Mouse (Mus musculus) frontal cortex, postnatal 36 days (tissue): ENCODE data around the gene 4930556J24Rik.
A peak's percentile ranks its signal among the peaks of the same experiment; 100 is the strongest.
"Not testable (repeated sequence)": the region's sequence is repeated elsewhere in the genome, so short reads cannot be mapped to it uniquely, and the experiment has no call there.

ENCODE experiments used
- DNase-seq, 2 experiments: peaks; one replicate each; pipeline ENCODE4 v3.0.0; 2022; ENCODE audit warnings: low spot score in 2 of 2

Gene 4930556J24Rik

DNA sequence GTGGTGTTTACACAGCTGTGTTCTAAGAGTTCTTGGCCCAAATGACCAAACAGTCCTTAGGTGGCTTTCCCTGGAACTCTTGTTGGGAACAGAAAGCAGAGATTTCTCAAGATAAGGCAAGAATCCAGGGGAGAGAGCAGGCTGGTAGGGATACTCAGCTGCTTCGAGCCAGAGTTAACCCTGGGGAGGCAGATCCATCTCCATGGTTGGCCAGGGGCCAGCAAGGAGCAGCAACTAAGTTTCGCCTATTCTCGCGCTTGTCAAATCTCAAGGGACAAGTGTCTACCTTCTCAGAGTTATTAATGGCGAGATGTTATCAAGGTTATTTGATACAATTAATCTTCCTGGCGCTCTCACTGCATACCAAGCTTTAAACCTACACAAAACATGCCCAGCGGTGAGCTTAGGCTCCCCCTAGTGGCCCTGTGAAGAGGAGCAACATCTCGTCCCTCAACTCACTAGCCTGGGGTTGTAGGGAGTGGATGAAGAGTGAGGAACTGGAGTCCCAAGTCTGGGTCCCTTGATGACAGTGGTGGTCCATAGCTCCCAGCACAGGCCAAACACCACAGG is 55.2 kb downstream of the 4930556J24Rik start:
- DNase-seq = peak; percentile 31 to 71

DNA sequence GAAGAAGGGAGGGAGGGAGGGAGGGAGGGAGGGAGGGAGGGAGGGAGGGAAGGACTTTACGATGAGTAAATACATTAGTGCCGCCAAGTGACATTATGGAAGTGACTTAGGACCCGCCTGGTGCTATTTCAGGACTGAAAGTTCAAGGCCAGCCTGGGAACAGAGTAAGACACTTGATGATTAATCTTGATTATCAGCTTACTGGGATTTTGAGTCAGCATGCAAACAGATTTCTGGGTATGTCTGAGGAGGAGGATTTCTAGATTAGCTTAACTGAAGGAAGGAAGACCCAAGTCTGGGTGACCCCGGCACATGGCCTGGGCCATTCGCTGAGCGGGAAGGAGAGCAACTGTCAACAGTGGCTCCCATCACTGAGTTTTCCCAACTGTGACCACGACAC is 56.1 kb downstream of the 4930556J24Rik start:
- DNase-seq = no peak

DNA sequence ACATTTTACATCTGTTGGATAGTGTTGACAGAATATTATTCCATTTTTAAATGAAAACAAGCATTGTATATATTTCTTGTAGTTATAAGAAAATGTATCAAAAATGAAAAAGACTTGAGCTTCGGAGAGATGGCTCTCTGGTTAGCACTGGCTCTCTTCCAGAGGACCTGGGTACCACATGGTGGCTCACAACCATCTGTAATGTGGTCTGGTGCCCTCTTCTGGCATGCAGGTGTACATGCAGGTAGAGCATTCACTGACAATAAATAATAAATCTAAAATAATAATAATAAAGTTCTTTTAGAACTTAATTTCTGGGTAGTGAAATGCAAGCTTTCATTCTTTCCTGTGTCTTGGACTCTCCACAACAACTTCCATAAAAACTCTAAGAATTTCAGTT is 57.8 kb downstream of the 4930556J24Rik start:
- no peak for DNase-seq

DNA sequence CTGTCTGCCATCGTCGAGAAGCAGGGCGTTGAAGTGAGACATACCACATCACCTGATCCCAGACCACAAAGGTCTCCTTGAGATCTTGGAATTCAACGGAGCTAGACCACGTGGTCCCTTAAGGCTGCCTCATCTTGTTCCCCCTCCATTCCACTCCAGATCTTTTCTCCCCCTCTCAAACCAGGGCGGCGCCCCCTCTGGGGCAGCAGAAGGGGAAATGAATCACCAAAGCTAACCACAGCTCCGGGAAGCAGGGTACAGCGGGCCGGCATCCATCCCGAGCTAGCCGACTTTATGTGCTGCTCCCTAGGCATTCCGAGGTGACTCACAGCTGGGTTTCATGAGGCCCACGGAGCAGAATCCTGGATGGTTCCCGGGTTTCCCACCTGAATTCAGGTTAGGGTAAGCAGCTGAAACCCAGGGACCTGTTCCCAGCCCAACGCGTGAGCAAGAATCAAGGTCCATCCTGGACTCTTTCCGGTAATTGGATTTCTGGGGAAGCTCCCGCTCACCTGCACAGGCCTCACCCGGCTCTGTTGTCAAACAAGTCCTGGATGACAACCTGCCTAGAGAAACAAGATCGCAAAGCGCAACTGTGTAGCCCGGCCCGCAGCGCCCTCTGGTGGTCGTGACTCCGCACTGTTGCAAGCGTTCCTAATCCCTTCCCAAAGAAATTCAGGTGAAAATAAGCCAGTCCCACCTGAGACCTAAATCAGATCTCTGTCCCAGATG is 62.3 kb downstream of the 4930556J24Rik start, which contains the start of gene Slc35e4:
Gene Slc35e4, minus strand, starts transcription at position 556 of the 732 bp plus-strand sequence.
- peak; percentile 83 to 85 for DNase-seq

DNA sequence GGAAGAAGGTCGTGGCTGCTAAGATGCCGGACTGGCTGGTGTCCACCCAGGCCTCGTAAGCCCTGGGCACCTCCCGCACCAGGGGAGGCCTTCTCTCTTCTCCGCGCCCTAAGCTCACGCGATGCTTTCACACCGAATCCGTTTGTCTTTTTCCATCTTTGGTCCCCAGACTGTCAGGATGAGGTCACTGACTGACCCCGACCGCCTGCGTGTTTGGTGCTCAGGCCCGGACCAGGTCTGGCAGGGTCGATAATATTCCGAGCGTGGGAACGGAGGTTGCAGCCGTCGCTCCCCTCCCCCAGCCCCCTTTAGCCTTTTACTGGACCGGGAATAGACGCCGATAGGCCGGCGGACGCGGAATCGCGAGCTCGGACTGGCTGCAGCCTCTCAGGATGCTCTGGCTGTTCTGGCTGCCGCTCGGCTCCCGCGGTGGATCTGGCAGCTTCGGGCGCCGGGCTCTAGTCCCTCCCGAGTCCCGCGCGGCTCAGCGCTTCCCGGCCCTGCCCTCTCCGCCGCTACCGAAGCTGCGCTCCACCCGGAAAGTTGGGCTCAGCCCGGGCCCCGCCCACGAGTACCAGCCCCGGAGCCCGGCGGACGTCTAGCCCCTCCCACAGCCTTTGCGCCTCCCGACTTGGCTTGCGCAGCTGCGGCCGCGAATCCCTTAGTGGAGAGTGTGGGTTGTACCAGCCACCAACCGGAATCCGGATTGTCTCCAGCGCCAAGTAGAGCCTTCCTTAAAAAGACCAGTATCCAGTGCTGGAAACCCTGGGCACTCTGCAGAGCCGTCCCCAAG is 63.1 kb downstream of the 4930556J24Rik start:
- DNase-seq = peak; percentile 94 to 95

DNA sequence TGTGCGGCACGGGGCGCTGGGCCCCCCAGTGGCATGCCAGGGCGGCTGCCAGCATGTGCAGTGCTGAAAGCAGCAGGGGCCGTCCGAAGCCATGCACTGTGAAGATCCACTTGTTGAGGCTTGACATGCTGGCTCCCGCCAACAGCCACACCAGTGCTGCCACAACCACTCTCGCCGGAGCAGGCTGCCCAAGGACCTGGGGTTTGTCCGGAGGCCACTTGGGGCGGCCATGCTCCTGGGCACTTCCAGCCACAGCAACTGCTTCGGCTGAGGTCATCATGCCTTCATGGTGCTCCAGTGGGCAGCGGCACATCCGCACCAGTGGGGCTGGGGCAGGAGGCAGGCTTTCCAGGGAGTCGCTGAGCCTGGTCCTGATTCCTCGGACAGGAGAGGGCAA is 63.7 kb downstream of the 4930556J24Rik start:
- DNase-seq = peak in 1 of 2 experiments; percentile 42

DNA sequence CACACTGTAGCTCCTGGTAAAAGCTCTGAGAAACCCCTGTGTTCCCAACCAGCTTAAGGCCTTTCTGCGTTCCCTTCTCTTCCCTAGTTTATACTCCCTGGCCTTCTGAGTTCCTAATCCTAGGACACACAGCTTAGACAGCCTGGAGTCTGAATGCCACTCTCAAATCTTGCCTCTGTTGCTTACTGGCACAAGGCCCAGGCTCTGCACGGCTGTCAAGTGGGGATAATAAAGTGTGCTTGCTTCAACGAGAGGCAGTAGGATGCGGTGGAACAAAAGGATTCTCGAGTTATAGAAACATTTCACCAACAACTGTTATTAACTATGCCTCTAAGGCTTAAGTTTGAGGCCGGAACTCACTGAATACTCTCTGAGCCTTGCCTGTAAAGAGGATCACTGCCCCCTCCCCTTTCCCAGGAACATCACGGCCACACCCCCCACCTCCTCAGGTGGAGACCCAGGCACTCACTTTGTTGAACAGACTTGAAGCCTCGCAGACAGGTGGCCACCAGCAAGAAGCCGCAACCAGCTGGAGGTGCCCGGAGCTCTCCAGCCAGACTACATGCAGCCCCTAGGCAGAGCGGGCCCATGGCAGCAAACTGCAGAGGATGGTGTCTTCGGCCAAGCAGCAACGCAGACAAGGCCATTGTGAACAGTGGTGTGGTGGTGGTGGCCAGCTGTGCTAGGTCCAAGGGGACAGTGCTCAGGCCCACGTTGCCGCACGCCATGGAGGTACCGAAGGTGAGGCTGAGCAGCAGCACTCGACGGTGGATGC is 64.3 kb downstream of the 4930556J24Rik start:
- peak in 1 of 2 experiments; percentile 54 for DNase-seq

DNA sequence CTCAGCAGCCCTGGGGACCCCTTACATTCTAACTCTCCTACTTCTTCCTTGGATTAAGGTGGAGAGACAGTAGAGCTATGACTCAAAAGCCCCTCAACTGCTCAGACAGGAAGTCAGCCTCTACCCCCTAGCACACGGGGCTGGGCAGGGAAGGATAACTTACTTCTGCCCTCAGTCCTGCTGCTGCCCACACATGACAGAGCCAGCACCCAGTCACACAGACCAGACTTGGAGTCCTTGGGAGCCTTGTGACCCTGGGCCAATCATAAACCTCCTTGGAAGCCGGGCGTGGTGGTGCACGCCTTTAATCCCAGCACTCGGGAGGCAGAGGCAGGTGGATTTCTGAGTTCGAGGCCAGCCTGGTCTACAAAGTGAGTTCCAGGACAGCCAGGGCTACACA is 65.1 kb downstream of the 4930556J24Rik start:
- DNase-seq = not testable (repeated sequence)

DNA sequence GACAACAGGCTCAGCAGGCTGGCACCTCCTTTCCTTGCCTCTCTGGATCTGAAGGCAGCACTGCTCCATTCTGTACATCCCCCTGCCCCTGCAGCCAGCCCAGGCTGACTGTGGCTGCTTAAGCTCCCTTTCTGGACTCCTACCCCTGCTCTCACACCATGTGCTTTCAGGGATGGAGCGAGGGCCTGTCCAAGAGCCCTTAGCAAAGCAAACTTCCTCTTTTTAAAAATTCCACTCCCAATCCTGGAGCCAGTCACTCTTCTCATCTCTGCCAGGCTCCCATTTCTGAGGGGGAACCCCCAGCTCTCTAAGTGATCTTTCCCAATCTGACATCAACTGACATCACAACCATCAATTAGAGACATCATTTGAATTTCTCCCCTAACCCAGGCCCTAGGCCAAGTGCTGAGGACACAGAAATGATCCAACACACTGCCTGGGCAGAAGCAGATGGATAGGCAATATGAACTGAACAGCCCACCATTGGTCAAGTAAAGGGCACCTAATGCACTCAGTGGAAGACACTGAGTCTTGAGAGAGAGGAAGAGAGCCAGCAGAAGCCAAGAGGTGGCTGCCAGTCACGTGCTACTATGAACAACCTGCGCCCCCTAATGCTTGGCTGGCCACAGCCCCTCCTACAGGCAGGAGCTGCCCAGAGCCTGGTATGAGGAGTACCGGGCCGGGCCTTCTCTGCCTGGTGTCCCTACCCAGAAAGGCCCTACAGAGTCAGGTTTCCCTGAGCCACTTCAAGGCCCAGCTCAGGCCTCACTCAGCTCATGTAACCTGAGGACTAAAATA is 65.9 kb downstream of the 4930556J24Rik start:
- DNase-seq = no peak

DNA sequence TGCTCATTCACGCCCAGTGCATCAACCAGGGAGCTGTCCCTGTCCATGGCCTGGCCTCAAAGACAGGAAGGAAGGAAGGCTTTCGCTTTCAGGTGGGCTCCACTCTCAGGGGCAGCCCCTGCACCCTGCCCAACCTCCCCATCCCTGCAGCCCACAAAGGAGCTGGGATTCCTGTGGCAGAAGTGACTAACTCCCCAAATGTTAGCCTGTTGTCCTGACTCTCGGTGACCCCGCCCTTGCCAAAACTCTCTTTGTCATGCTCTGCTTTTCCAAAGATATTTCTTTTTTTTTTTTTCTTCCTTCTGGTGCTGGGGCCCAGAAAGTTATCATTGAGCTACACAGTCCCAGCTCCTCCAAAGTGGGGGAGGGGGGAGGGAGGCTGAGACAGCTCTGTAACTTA is 67.3 kb downstream of the 4930556J24Rik start:
- DNase-seq = no peak

DNA sequence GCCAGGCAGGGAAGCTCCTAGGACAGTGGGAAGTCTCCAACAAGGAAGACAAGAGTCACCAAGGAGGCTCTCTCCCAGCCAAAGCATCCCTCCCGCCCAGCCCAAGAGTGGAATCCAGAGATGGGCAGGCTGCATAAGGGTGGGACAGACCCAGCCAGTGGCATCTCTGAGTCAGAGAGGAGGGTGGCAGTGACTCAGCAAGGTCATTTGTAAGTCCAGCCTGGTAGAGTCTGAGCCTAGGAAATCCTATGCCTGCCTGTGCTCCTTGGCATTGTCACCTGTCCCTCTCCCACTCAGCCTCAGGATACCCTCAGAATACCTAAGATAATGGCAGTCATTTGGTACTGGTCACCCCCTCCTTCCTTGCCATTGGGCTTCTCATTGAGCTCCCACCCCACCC is 71.1 kb downstream of the 4930556J24Rik start:
- DNase-seq = no peak

DNA sequence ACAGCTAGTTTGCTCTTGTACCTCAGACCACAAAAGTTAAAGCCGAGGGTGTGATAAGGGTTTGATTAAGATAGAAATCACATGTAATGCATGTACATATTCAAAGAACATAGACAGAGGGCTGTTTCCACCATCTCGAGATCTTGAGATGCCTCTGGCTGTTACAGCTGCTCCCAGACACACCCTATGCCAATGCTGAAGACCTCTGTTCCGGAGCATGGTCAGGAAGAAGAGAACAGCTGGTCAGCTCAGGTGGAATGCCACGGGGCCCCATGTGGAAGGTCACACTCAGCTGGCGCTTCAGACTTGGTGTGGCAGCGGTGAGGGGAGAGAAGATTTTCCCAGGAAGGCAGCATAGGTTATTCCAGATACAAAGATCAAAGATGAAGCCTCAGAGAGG is 71.9 kb downstream of the 4930556J24Rik start:
- no peak for DNase-seq

DNA sequence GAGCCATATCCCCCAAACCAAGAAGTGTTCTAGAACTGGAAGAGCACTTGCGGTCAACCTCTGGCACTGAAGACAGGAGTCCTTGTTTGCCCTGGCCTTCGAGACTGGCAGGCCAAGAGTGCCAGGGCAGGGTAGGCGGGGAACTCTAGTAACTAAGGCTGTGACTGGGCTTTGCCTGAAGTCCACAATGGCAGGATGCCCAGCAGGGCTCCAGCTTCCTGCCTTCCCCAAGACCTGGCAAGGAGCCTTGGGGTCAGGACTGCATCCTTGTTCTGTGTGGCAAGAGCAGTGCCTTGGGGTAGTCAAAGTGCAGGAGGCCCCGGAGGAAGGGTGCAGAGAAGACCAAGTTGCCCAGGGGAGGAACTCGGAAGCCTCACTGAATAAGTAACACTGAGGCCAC is 73.5 kb downstream of the 4930556J24Rik start:
- DNase-seq = peak; percentile 57 to 71

DNA sequence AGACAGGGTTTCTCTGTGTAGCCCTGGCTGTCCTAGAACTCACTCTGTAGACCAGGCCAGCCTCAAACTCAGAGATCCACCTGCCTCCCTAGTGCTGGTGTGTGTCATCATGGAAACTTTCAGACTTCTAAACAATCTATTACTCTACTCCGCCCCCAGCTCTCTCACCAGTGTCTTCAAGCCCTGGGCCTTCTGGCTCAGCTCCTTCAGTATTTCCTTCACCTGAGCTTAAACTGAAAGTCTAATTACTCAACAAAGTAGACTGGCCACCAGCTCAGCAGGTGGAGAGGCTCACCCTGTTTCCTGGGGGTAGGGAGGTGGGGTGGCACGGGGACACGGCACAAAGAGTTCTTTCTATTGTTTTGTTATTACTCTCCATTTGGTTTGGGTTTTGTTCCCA is 74.1 kb downstream of the 4930556J24Rik start:
- DNase-seq = no peak

DNA sequence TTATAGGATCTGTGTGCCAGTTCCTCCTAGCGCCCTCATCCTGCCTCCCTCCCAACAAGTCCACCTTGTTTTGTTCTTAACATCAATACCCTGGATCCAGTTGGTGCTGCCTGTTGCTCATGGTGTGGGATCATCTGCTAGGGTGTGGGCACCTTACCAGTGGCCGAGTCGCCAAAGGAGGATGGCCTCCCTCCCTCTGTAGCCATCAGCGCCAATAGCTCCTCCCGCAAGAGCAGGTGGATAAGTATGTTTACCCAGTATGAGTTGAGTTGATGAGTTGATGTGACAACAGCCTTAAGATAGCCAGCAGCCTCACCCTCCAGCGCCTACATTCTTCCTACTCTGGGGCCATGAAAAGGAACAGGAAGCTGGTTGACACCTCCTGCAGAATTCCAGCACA is 76.3 kb downstream of the 4930556J24Rik start:
- no peak for DNase-seq

DNA sequence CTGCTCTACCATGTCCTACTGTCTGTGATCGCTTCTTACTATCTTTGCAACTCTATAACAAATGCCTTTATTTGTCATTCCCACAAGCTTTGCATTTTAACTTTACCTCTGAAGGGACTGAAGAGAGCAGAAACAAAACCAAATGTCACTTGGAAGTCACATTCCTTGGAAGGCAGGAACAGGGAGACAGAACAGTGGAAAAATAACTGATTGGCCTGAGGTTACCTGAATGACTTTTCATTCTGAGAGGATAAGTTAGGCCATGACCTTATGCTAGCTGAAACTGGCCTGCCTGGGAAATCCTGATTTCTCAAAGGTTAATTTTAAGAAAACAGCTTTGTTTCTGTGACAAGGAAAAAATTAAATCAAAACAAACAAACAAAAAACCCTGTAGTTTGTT is 80.6 kb downstream of the 4930556J24Rik start:
- DNase-seq = no peak

DNA sequence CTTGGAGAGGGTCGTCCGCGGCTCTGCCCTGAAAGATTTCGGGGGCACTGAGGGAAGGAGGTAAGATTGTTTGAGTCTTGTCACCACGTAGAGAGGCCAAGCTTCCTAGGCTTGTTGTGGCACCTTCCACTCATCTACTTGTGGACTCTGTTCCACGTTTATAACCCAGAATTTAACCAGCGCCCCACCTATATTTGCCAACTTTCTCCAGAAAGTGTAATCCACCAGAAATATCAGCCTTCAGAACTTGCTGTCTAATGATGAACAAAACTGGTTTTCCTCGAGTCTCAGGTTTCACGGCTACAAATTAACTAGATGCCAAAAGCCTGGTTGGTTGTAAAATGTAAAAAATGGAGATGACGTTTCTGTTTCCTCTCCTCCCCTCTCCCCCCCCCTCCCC is 81.1 kb downstream of the 4930556J24Rik start:
- no peak for DNase-seq

DNA sequence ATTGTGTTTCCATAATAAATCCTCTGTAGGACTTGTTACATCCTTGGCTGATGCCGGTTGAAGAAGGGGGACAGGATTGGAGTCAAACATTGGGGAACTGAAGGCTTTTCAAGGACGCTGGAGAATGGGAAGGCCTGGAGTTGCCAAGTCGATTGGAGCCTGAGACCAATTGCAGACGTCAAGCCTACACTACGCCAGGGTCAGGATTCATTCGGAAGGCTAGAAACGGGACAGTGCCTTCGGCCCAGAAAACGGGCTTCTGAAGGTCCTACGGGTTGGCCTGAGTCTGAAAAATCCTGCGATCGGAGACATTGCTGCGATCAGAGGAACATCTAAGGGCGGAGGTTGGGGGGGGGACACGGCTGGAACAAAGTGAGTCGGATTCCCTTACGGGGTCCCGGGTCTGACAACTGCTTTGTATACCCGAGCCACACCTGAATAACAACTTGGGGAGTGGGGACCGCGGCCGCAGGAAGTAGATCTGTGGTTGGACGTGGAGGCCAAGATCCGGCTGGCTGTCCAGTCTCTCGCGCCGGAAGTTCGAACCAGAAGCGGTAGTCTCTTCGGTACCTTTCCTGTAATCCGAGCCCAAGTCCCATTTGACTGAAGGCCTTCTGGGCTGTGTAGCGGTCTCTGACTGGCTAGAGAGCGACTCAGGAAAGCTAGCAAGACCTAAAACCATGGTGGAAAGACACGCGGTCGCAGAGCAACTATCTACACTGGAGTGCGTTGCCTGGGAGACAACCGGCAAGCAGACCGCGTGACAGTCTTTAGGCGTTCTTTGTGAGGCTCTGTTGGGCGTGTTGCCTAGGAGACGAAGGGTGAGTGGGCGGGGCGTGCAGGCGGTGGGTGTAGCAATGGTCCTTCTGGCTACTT is 81.9 kb downstream of the 4930556J24Rik start, which contains the start of the genes 4921536K21Rik and Dusp18:
Gene 4921536K21Rik, minus strand, starts transcription at position 693 of the 876 bp plus-strand sequence.
Gene Dusp18, plus strand, starts transcription at position 835 of the 876 bp plus-strand sequence.
- DNase-seq = peak; percentile 97 to 99

DNA sequence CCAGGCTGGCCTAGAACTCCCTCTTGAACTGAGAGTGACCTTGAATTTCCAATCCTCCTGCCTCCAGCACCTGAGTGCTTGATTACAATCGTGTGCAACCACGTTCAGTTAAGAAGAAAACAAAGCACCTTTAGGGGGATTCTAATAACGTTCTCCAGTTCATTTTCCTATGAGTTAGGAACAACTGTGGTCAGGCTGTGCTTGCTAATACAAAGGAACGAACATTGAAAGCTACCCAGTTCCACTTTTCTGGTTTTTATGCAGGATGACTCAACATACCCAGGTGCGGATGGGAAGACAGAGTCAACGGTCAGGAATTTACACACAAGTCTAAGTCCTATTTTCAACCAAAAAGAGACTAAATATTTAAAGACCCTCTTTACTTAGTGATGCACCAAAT is 82.6 kb downstream of the 4930556J24Rik start:
- no peak for DNase-seq
